Mouse (Mus musculus) monocyte, adult 59 days (primary cell): ENCODE results near the gene Pxn. TPM values are rescaled to one million over a fixed set of nuclear protein-coding genes. Genes with fewer than 3 reads are reported as not detected.

Experiments
- total RNA-seq, 2 experiments: library from RNA; stranded (reverse); gene quantifications; one replicate each; pipeline ENCODE4 v1.2.4; 2023

Gene Pxn
- 100 to 1,000 TPM; 227 to 234 TPM for total RNA-seq

GRCm38 (mm10) chr5:115506454-115507201, at the start of gene Pxn:
TSS of gene Pxn (plus strand) at chr5:115506676.

GRCm38 (mm10) chr5:115465642-115466420, 40.6 kb upstream of the Pxn start, which contains the start of gene Pla2g1b:
TSS of gene Pla2g1b (plus strand) at chr5:115466262.

GRCm38 (mm10) chr5:115483947-115484920, 22.2 kb upstream of the Pxn start, which contains the start of gene Sirt4:
TSS of gene Sirt4 (minus strand) at chr5:115484725.

GRCm38 (mm10) chr5:115559237-115560101, 53.0 kb downstream of the Pxn start, which contains the start of gene Rplp0:
TSS of gene Rplp0 (plus strand) at chr5:115559467.

GRCm38 (mm10) chr5:115564737-115565393, 58.4 kb downstream of the Pxn start, which contains the start of gene Gcn1l1:
TSS of gene Gcn1l1 (plus strand) at chr5:115565254.

Other genes with a start within 250 kb of the Pxn start
- gene Rnf10, start 233.8 kb upstream of the Pxn start, total RNA-seq: 100 to 1,000 TPM; 150 to 169 TPM
- gene Coq5, start 227.0 kb upstream of the Pxn start, total RNA-seq: 10 to 100 TPM; 17.6 to 19.3 TPM
- 100 to 1,000 TPM; 216 to 251 TPM for gene Dynll1, start 205.7 kb upstream of the Pxn start, total RNA-seq
- gene Srsf9, start 179.5 kb upstream of the Pxn start, total RNA-seq: 10 to 100 TPM; 68.7 to 79.8 TPM
- gene Gatc, start 165.5 kb upstream of the Pxn start, total RNA-seq: 10 to 100 TPM; 19.0 to 20.6 TPM
- 10 to 100 TPM; 25.1 to 28.6 TPM for gene Triap1, start 165.5 kb upstream of the Pxn start, total RNA-seq
- 100 to 1,000 TPM; 246 to 260 TPM for gene Cox6a1, start 157.7 kb upstream of the Pxn start, total RNA-seq
- not detected for gene Msi1, start 77.1 kb upstream of the Pxn start, total RNA-seq
- gene Pla2g1b, start 40.4 kb upstream of the Pxn start, total RNA-seq: not detected
- gene Sirt4, start 22.0 kb upstream of the Pxn start, total RNA-seq: 10 to 100 TPM in 1 of 2 experiments, 1 to 10 TPM in 1; 8.0 to 11.5 TPM
- gene Rplp0, start 52.8 kb downstream of the Pxn start, total RNA-seq: 1,000 to 10,000 TPM; 1,287 TPM
- 10 to 100 TPM; 51.3 to 51.6 TPM for gene Gcn1l1, start 58.6 kb downstream of the Pxn start, total RNA-seq
- 10 to 100 TPM; 64.6 to 69.9 TPM for gene Rab35, start 125.2 kb downstream of the Pxn start, total RNA-seq
- 1 to 10 TPM; 2.0 to 2.3 TPM for gene Bicdl1, start 224.9 kb downstream of the Pxn start, total RNA-seq